Mouse (Mus musculus): ENCODE measurements around the gene Flnb. TPM values are rescaled to one million over a fixed set of nuclear protein-coding genes. Genes with fewer than 3 reads are reported as not detected.

The Flnb gene
- polyA plus RNA-seq, 1 experiment from 2014 or later, result 8.6 TPM

DNA sequence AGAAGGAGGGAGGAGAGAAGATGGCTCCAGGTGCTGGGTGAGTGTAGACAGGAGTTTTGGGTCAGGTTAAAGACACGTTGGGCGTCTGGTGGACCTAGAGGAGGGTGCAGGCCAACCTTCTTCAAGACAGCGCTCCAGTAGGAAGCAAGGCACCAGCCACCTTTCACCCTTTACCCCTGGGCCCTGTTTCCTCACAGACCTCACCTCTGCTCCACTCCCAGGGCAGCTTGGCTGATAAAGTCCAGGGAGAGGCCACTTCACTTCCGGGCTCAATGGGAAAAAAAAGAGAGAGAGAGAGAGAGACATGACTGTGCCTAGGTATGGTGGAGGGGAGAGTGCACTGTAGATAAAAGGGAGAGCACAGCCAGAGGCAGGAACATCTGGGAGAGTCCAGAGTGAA, 10.0 kb upstream of the Flnb start:
- H3K4me3 ChIP-seq, result no peak overlapping the region
- H3K27ac ChIP-seq (replicated peaks), result no peak overlapping the region
- 71% methylated on average over 4 of the region's 4 CpGs for WGBS
- no peaks in the 10 kb centered on the region for H3K27me3 ChIP-seq
- no peak for ATAC-seq (replicated peaks)
- H3K9ac ChIP-seq (replicated peaks), result no peak overlapping the region
- H3K36me3 ChIP-seq, result no peaks in the 10 kb centered on the region
- H3K4me1 ChIP-seq, result no peaks in the 10 kb centered on the region
- no peak overlapping the region for H3K4me2 ChIP-seq (replicated peaks)
- H3K9me3 ChIP-seq, result no peaks in the 10 kb centered on the region

DNA sequence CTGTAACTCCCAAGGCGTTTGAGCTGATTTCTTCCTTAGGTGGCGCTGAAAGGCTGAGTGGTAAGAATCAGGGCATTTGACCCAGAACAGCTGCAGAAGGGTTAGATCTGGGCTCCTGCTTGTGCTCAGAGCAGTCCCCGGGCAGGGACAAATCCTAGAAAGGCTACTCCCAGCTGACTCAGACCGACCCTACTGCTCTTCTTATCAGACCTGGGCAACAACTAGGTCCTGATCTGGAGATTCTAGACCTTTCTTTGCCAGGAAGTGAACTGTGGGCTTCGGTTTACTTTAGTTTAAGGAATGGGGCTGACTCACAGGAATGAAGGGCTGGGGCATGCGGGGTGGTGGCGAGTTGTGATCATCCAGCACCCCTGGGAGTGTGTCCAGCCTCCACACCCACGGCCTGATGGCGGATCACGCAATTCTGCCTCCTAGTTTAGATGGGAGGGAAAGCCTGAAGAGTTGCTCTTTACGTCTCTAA, 9.2 kb upstream of the Flnb start:
- no peak overlapping the region for H3K9ac ChIP-seq (replicated peaks)
- H3K27ac ChIP-seq (replicated peaks), result no peak overlapping the region
- 73% methylated on average over 11 of the region's 11 CpGs for WGBS
- no peak overlapping the region for H3K4me3 ChIP-seq
- no peaks in the 10 kb centered on the region for H3K27me3 ChIP-seq
- H3K9me3 ChIP-seq, result no peaks in the 10 kb centered on the region
- no peak overlapping the region for H3K4me2 ChIP-seq (replicated peaks)
- no peaks in the 10 kb centered on the region for H3K4me1 ChIP-seq
- peak; percentile 23; the same call in 1 of the 2 replicates for ATAC-seq (replicated peaks)
- H3K36me3 ChIP-seq, result no peaks in the 10 kb centered on the region

DNA sequence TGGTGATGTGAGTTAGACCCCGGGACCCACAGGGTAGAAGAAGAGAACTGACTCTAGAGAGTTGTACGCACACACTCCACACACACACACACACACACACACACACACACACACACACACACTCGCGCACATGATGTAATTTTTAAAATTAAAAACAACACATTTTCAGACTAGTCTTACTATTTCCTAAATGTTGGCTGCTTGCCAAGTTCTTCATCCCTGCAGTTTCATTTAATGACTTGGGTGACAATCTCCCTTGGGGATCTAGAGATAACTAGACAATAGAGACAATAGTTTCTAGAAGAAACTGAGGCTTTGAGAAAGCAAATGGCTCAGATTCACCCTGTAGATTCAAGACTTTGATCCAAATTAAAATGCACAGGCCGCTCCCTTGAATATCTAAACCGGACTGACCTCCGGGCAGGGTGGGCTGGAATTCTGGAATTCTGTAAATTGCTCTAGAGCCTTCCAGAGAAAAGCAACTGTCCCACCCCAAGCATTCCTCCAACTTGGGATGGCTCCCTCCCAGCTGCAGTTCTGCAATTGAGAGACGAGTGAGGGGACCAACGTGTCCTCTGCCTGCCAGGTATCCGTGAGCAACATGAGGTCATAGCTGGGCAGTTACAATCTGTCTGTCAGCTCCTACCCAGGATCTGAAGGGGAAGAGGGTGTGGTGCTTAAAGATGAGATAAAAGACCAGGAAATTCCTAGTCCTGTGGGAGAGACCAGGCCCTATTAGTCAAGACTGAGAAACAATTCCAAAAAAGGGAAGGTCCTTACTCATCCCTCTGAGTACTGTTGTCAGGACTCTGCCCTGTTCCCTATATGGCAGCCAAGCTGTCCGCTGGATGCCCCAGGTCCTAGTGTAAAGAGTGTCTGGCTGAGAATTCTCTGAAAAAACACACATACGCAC, 8.5 kb upstream of the Flnb start:
- Histone ChIP-seq H3K9ac (replicated peaks) (no peak overlapping the region), H3K9me3 (no peaks in the 10 kb centered on the region), H3K4me2 (replicated peaks) (no peak overlapping the region), H3K27me3 (no peaks in the 10 kb centered on the region), H3K27ac (replicated peaks) (no peak overlapping the region), H3K4me1 (no peaks in the 10 kb centered on the region), H3K36me3 (no peaks in the 10 kb centered on the region), H3K4me3 (no peak overlapping the region)
- WGBS, result 83% methylated on average over 12 of the region's 12 CpGs
- no peak for ATAC-seq (replicated peaks)

DNA sequence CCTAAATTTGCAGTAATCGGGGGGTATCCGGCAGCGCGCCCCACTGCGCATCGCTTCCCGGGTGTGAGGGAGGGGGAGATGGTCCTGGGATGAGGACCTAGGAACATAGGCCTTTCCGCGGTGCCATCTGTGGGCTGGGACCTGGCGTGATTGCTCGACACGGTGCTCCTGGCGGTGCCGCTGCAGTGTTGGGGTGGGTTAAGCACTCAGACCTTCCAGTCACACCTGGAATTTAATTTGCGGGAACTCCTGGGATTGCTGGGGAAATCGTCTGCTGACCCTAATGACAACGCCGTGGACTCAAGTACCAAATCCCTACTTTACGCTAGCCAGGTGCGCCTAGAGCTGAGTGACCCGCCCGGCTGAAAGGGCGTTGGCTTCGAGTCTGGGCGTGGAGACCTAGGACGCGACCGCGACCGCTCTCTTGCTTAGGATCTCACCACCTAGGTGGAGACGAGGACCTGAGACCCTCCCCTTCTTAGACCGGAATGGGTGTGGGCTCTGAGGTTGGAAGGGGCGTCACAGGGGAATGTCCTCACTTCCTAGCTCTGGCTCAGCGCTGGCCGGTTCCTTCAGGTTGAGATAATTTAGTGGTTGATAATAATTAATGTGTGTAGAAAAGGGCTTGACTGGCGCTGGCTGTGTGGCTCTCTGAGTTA, 835 bp downstream of the Flnb start:
- H3K9ac ChIP-seq (replicated peaks), result peak overlapping the region; percentile 78
- peak; percentile 49 for ATAC-seq (replicated peaks)
- WGBS, result 1% methylated on average over 36 of the region's 36 CpGs
- peak overlapping the region; percentile 79 for H3K27ac ChIP-seq (replicated peaks)
- peak overlapping the region; percentile 93 for H3K4me2 ChIP-seq (replicated peaks)
- H3K9me3 ChIP-seq, result no peaks in the 10 kb centered on the region
- H3K27me3 ChIP-seq, result no peaks in the 10 kb centered on the region
- peak overlapping the region; percentile 86 for H3K4me3 ChIP-seq
- peaks cover 42% of the 10 kb centered on the region for H3K4me1 ChIP-seq
- no peaks in the 10 kb centered on the region for H3K36me3 ChIP-seq

DNA sequence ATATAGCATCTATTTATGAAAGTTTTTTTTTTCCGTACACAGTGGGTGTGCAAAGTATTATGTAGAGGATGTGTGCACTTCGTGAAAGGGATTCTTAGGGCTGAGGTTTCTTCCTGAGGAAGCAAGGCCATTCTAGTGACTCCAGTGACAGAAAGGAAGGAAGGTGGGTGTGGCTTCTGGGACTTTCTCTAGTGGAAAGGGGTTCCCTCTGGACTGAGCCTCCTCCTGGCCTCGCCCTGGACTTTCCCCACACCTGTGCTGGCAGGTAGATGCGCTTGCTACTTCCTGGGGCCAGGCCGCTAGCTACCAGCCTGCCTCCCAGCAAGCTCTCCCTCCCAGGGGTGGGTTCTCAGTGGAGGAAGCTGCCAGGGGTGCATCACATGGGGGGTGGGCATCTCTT, 1.7 kb downstream of the Flnb start:
- Histone ChIP-seq H3K27me3 (no peaks in the 10 kb centered on the region), H3K9ac (replicated peaks) (peak overlapping the region; percentile 78), H3K4me3 (peak overlapping the region; percentile 86), H3K36me3 (no peaks in the 10 kb centered on the region), H3K27ac (replicated peaks) (no peak overlapping the region), H3K4me2 (replicated peaks) (peak overlapping the region; percentile 93), H3K9me3 (no peaks in the 10 kb centered on the region), H3K4me1 (peaks cover 42% of the 10 kb centered on the region)
- 64% methylated on average over 5 of the region's 5 CpGs for WGBS
- no peak for ATAC-seq (replicated peaks)

DNA sequence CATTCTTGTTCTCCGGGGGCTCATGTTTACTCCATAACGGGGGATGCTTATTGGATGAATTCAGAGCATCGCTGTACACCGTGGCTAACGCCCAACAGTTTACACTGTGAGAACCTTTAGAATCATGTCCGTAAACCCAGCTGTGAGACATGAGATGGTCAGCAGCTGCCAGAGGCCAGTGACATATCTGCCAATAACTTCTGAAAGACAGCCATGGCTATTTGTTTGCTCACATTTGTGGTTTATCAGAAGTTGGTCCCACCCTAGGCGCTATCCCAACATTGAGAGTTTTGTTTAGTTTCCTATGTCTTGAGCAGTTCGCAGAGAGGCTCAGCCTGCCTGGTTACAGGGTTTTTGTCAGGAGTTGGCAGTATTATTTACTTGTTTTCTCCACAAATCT, 3.6 kb downstream of the Flnb start:
- Histone ChIP-seq H3K27ac (replicated peaks) (no peak overlapping the region), H3K9ac (replicated peaks) (no peak overlapping the region), H3K4me2 (replicated peaks) (no peak overlapping the region), H3K36me3 (no peaks in the 10 kb centered on the region), H3K4me1 (peaks cover 54% of the 10 kb centered on the region), H3K9me3 (no peaks in the 10 kb centered on the region), H3K27me3 (no peaks in the 10 kb centered on the region), H3K4me3 (no peak overlapping the region)
- ATAC-seq (replicated peaks), result no peak
- 74% methylated on average over 8 of the region's 8 CpGs for WGBS

DNA sequence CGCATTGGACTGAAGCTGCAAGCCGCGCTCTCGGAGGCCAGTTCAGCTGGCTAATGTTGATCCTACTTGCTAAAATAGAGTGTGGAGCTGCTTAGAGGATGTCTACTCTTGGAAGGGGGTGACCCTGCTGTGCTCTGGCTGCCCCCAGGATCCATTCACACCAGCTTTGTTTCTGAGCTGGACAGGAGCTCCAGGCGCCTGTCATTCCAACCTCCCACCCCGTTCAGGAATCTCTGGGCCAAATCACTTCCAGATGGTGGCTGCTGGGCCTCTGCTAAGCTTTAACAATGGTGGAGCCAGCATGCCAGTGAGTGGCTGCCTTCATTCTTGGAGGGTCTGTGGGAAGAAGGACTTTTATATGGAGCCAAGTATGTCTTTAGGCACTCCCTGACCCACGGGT, 4.9 kb downstream of the Flnb start:
- H3K4me1 ChIP-seq, result peaks cover 66% of the 10 kb centered on the region
- no peaks in the 10 kb centered on the region for H3K27me3 ChIP-seq
- no peaks in the 10 kb centered on the region for H3K36me3 ChIP-seq
- no peak overlapping the region for H3K4me2 ChIP-seq (replicated peaks)
- H3K4me3 ChIP-seq, result no peak overlapping the region
- H3K27ac ChIP-seq (replicated peaks), result no peak overlapping the region
- no peak overlapping the region for H3K9ac ChIP-seq (replicated peaks)
- WGBS, result 35% methylated on average over 7 of the region's 7 CpGs
- no peak for ATAC-seq (replicated peaks)
- H3K9me3 ChIP-seq, result no peaks in the 10 kb centered on the region

DNA sequence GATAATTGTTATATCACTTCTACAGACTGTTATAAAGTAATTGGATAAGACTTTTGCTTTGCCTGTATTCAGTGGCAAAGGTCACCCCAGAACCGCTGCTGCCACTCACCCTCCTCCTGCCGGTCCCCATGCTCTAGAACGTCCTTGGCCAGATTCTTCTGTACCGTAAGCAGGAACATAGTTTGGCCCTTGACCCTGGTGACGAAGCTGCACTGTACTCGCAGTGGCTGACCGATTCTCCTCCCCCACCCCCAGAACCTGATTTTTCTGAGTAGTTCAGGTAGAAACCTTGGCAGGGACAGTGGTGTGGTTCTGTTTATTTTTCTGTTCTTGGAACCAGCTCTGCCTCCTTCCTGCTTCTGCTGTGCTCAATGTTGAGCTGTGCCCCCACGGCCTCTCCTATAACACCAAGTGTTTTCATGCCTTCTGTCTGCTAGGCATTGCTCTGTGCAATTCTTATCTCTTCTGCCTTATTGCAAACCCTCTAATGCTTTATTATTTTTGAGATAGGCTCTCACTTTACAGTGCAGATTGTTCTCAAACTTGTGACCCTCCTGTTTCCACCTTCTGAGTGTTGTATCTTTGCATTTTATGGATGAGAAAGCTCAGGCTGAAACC, 7.0 kb downstream of the Flnb start:
- Histone ChIP-seq H3K4me1 (peaks cover 52% of the 10 kb centered on the region), H3K36me3 (no peaks in the 10 kb centered on the region), H3K27me3 (no peaks in the 10 kb centered on the region), H3K9ac (replicated peaks) (no peak overlapping the region), H3K4me2 (replicated peaks) (no peak overlapping the region), H3K27ac (replicated peaks) (no peak overlapping the region), H3K4me3 (no peak overlapping the region), H3K9me3 (no peaks in the 10 kb centered on the region)
- ATAC-seq (replicated peaks), result no peak
- 87% methylated on average over 8 of the region's 8 CpGs for WGBS

DNA sequence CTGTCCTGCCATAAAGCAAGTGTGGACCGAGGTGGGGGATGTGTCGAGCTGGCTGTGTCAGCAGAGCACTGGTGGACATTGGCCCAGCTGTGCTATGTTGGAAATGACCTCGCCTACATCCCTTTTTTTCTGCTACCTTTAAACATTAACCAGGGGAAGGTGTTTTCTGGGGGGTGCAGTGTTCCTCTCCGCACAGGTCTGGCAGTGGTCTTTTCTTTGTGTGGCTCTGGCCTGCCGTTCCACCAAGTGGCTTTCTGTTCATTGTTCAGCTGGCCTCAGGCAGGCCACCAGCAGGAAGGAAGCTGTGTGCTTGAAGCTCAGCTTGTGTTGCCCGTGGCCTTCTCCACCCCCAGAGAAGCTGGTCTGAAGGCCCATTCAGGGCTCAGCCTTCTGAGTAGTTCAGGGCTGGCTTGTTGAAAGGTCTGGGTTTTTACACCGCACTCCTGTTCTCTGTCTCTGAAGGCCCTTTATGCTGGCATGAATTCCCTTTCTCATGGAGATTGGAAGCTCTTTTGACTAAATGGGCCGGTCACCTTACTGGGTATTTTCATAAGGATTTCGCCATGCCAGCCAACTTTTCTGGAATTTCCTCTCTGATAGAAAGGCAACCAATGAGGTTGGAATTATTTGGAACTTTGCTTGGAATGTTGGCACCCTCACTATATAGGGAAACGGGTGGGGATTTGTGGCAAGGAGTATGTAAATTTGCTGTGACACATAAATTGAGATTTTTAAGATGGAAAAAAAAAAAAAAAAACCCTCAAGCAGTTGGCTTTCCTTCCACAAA, 8.6 kb downstream of the Flnb start:
- peak; percentile 85 for ATAC-seq (replicated peaks)
- no peak overlapping the region for H3K4me3 ChIP-seq
- WGBS, result 19% methylated on average over 10 of the region's 10 CpGs
- H3K27me3 ChIP-seq, result no peaks in the 10 kb centered on the region
- H3K4me1 ChIP-seq, result peaks cover 37% of the 10 kb centered on the region
- no peaks in the 10 kb centered on the region for H3K9me3 ChIP-seq
- H3K4me2 ChIP-seq (replicated peaks), result no peak overlapping the region
- no peaks in the 10 kb centered on the region for H3K36me3 ChIP-seq
- no peak overlapping the region for H3K9ac ChIP-seq (replicated peaks)
- H3K27ac ChIP-seq (replicated peaks), result peak overlapping the region; percentile 70

DNA sequence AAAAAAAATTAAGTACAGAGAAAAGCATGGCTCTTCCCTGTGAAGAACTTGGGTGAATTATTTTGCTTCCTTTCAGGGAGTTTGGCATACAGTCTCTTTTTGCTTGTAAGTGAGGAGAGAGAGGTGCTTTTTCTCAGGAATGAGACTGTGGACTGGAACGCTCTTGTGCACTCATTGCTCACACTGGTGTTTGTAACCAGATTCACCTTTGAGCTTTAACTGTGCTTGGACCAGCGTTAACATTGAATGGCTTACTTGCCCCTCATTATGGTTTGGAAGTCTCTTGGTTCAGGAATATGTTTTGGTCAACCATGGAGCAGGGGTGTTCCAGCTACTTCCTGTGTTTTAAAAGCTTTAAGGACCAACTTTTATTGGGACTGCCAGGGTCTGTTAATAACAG, 11.4 kb downstream of the Flnb start:
- Histone ChIP-seq H3K36me3 (no peaks in the 10 kb centered on the region), H3K4me3 (no peak overlapping the region), H3K9me3 (no peaks in the 10 kb centered on the region), H3K27ac (replicated peaks) (no peak overlapping the region), H3K4me1 (peaks cover 28% of the 10 kb centered on the region), H3K4me2 (replicated peaks) (no peak overlapping the region), H3K27me3 (no peaks in the 10 kb centered on the region), H3K9ac (replicated peaks) (no peak overlapping the region)
- ATAC-seq (replicated peaks), result no peak
- 92% methylated on average over 2 of the region's 2 CpGs for WGBS

DNA sequence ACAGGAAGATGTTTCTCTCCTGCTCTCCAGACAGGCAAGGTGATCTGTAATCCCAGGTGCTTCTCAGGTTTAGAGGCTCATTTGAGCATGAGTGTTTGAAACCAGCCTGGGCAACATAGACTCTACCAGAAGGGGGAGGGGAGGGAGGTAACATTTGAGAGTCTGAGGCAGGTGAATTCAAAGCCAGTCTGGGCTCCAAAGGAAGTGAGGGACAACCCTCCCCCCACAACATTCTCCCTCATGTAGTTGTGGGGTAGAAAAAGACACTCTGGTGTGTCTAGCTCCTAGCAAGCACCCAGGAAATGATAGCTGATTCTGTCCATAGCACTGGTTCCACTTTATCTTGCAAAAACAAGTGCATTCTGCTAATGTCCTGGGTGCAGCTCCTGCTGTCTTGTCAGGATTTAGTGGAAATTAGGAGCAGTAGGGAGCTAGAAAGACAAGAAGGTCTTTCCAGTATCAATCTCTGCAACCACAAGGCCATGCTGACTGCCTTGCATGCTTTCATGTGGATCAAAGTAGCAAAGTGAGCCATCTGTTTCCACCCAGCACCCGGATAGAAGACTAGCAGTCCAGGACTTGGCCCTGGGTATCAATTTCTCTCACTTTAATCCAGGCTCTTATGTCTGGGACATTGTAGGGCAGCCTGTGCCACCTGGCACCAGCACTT, 14.1 kb downstream of the Flnb start:
- Histone ChIP-seq H3K4me2 (replicated peaks) (no peak overlapping the region), H3K27me3 (no peaks in the 10 kb centered on the region), H3K4me1 (peaks cover 10% of the 10 kb centered on the region; the same call in 1 of the 2 replicates), H3K27ac (replicated peaks) (no peak overlapping the region), H3K9ac (replicated peaks) (no peak overlapping the region), H3K4me3 (no peak overlapping the region), H3K36me3 (no peaks in the 10 kb centered on the region), H3K9me3 (no peaks in the 10 kb centered on the region)
- ATAC-seq (replicated peaks), result no peak
- WGBS, result 36% methylated on average over 1 of the region's 1 CpGs

Data from forebrain, embryonic 15.5 days (tissue).